Mouse (Mus musculus): ENCODE measurements around the gene Rftn2. TPM values are rescaled to one million over a fixed set of nuclear protein-coding genes. Genes with fewer than 3 reads are reported as not detected.
"Not testable (repeated sequence)": the region's sequence is repeated elsewhere in the genome, so short reads cannot be mapped to it uniquely, and the experiment has no call there.

Gene Rftn2
- polyA plus RNA-seq, 1 experiment from 2014 or later, result 20.5 TPM

DNA sequence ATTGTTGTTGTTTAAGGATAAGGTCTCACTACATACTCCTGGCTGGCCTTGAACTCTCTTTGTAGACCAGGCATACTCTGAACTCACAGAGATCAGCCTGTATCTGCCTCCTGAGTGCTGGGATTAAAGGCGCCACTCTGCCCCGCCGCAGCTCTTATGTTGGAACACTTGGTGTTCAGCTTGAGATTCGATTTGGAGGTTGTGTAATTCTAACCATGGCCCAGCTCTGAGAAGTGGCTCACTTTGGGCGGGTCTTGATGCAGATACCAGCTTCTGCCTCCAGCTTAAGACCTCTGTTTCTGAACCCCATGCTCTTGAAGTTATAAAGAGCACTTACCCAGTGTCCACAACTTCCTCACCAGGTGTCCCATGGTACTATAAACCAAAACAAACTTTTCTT lies 96.9 kb downstream of the Rftn2 start:
- no peaks in the 10 kb centered on the region for H3K36me3 ChIP-seq (replicated peaks; ENCODE audit: control insufficient read depth, insufficient read depth, low read depth, low read length)
- H3K9ac ChIP-seq (replicated peaks; ENCODE audit: low read length), result no peak overlapping the region
- no peaks in the 10 kb centered on the region for H3K9me3 ChIP-seq (replicated peaks; ENCODE audit: control insufficient read depth, low read length)
- H3K27me3 ChIP-seq (ENCODE audit: control insufficient read depth, insufficient read depth, low read length), result no peaks in the 10 kb centered on the region
- H3K4me3 ChIP-seq (ENCODE audit: low read depth, low read length), result no peak overlapping the region
- no peak overlapping the region for H3K27ac ChIP-seq (replicated peaks; ENCODE audit: low read depth, low read length)
- WGBS, result 90% methylated on average over 5 of the region's 5 CpGs
- no peak for DNase-seq (ENCODE audit: low spot score)
- H3K4me1 ChIP-seq (ENCODE audit: control insufficient read depth, insufficient read depth, low read length), result no peaks in the 10 kb centered on the region
- ATAC-seq (replicated peaks; ENCODE audit: insufficient number of reproducible peaks, low FRiP score, low TSS enrichment, low read depth), result no peak
- no peak overlapping the region for H3K4me2 ChIP-seq (ENCODE audit: low read depth, low read length)

DNA sequence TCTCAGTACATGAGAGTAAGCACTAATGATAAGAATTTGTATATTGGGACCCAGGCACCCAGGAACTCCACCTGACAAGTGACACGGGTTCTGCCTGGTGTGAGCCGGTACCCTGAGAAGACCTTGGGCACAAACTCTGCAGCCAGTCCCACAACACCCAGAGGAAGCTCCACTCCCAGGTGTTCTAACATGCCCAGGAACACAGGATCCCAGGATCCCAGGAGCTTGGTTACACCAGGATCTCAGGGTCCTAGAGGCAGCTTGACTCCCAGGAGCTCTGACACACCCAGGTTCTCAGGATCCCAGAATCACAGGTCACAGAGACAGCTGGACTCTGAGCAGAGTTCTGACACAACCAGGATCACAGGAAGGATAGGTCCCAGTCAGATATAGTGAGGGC lies 102.4 kb downstream of the Rftn2 start:
- 89% methylated on average over 2 of the region's 2 CpGs for WGBS
- H3K27me3 ChIP-seq (ENCODE audit: control insufficient read depth, insufficient read depth, low read length); H3K4me1 ChIP-seq (ENCODE audit: control insufficient read depth, insufficient read depth, low read length); H3K4me3 ChIP-seq (ENCODE audit: low read depth, low read length); DNase-seq (ENCODE audit: low spot score); H3K36me3 ChIP-seq (replicated peaks; ENCODE audit: control insufficient read depth, insufficient read depth, low read depth, low read length); H3K27ac ChIP-seq (replicated peaks; ENCODE audit: low read depth, low read length); H3K9me3 ChIP-seq (replicated peaks; ENCODE audit: control insufficient read depth, low read length); ATAC-seq (replicated peaks; ENCODE audit: insufficient number of reproducible peaks, low FRiP score, low TSS enrichment, low read depth); H3K9ac ChIP-seq (replicated peaks; ENCODE audit: low read length); H3K4me2 ChIP-seq (ENCODE audit: low read depth, low read length): not testable (repeated sequence)

DNA sequence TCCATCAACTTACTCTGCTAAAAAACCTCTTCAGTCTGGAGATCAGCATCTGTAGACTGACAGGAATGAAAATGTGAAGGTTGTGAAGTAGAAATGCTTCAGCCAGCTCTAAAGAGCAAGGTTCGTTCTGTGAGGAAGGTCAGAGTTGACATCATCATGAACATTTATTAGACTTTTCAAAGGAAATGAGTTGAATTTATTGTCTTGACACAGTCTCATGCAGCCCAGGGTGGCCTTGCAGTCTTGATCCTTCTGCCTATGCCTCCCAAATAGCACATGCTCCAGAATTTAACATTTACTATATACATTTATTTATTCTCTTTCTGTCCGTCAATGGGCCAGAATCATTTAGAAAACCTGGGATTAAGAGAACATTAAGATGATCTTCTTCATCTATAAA lies 103.0 kb downstream of the Rftn2 start:
- ATAC-seq (replicated peaks; ENCODE audit: insufficient number of reproducible peaks, low FRiP score, low TSS enrichment, low read depth), result no peak
- whole genome bisulfite sequencing, result 93% methylated on average over 2 of the region's 2 CpGs

DNA sequence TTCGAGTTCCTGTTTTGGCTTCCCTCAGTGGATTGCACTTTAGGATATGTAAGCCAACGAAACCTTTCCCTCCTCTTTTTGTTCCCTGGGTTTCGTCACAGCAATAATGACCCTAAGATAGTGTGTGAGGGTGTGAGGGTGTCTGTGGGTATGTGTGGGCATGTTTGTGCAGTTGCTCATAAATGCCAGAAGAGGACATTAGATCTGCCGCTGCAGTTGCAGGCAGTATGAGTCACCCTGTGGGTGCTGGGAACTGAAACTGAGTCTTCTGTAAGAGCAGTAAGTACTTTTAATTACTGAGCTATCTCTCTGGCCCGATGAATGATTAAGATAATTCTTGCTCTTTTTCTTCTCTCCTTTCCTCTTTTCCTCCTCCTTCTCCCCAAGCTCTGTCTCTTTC lies 103.5 kb downstream of the Rftn2 start:
- no peaks in the 10 kb centered on the region for H3K9me3 ChIP-seq (replicated peaks; ENCODE audit: control insufficient read depth, low read length)
- no peaks in the 10 kb centered on the region for H3K27me3 ChIP-seq (ENCODE audit: control insufficient read depth, insufficient read depth, low read length)
- no peak overlapping the region for H3K9ac ChIP-seq (replicated peaks; ENCODE audit: low read length)
- no peak overlapping the region for H3K4me3 ChIP-seq (ENCODE audit: low read depth, low read length)
- no peak overlapping the region for H3K4me2 ChIP-seq (ENCODE audit: low read depth, low read length)
- no peaks in the 10 kb centered on the region for H3K4me1 ChIP-seq (ENCODE audit: control insufficient read depth, insufficient read depth, low read length)
- WGBS, result 85% methylated on average over 5 of the region's 5 CpGs
- ATAC-seq (replicated peaks; ENCODE audit: insufficient number of reproducible peaks, low FRiP score, low TSS enrichment, low read depth), result no peak
- no peak overlapping the region for H3K27ac ChIP-seq (replicated peaks; ENCODE audit: low read depth, low read length)
- H3K36me3 ChIP-seq (replicated peaks; ENCODE audit: control insufficient read depth, insufficient read depth, low read depth, low read length), result no peaks in the 10 kb centered on the region
- no peak for DNase-seq (ENCODE audit: low spot score)

More for the DNA sequence above, 103.0 kb downstream of the Rftn2 start:
- Histone ChIP-seq H3K4me1 (ENCODE audit: control insufficient read depth, insufficient read depth, low read length) (no peaks in the 10 kb centered on the region), H3K9me3 (replicated peaks; ENCODE audit: control insufficient read depth, low read length) (no peaks in the 10 kb centered on the region), H3K4me2 (ENCODE audit: low read depth, low read length) (no peak overlapping the region), H3K4me3 (ENCODE audit: low read depth, low read length) (no peak overlapping the region), H3K27ac (replicated peaks; ENCODE audit: low read depth, low read length) (no peak overlapping the region), H3K9ac (replicated peaks; ENCODE audit: low read length) (no peak overlapping the region), H3K27me3 (ENCODE audit: control insufficient read depth, insufficient read depth, low read length) (no peaks in the 10 kb centered on the region), H3K36me3 (replicated peaks; ENCODE audit: control insufficient read depth, insufficient read depth, low read depth, low read length) (no peaks in the 10 kb centered on the region)
- no peak for DNase-seq (ENCODE audit: low spot score)

Other genes with a start within 250 kb of the Rftn2 start
- 366 and 398 TPM in 2 replicates for gene Sf3b1, start 199.3 kb downstream of the Rftn2 start, polyA plus RNA-seq (2014; fragmentation: Nextera tagmentation; extraction: Ambion mirVana)
- gene Coq10b, start 174.0 kb downstream of the Rftn2 start, polyA plus RNA-seq (2014; fragmentation: Nextera tagmentation; extraction: Ambion mirVana), result 25.4 and 27.7 TPM in 2 replicates
- 524 and 599 TPM in 2 replicates for gene Hspe1, start 138.7 kb downstream of the Rftn2 start, polyA plus RNA-seq (2014; fragmentation: Nextera tagmentation; extraction: Ambion mirVana)
- 424 and 463 TPM in 2 replicates for gene Hspd1, start 138.5 kb downstream of the Rftn2 start, polyA plus RNA-seq (2014; fragmentation: Nextera tagmentation; extraction: Ambion mirVana)
- gene Mob4, start 95.6 kb downstream of the Rftn2 start, polyA plus RNA-seq (2014; fragmentation: Nextera tagmentation; extraction: Ambion mirVana), result 163 and 165 TPM in 2 replicates
- 2.4 and 2.8 TPM in 2 replicates for gene Mars2, start 10.4 kb upstream of the Rftn2 start, polyA plus RNA-seq (2014; fragmentation: Nextera tagmentation; extraction: Ambion mirVana)
- gene Boll, start 136.7 kb upstream of the Rftn2 start, polyA plus RNA-seq (2014; fragmentation: Nextera tagmentation; extraction: Ambion mirVana), result 0.21 and 0.31 TPM in 2 replicates
- 1.0 and 1.2 TPM in 2 replicates for gene Plcl1, start 179.1 kb upstream of the Rftn2 start, polyA plus RNA-seq (2014; fragmentation: Nextera tagmentation; extraction: Ambion mirVana)